Mouse (Mus musculus): ENCODE data around the gene Pgam2.

Pgam2 gene

GRCm38 (mm10) chr11:5805711-5806110, 2.2 kb upstream of the Pgam2 start:
- DNase-seq (ENCODE audit: low spot score in 2 of 2): no peak

GRCm38 (mm10) chr11:5804174-5804573, 641 bp upstream of the Pgam2 start:
- DNase-seq (ENCODE audit: low spot score in 2 of 2): no peak

- DNase-seq (ENCODE audit: low spot score in 2 of 2): no peak
These were observed 896 bp downstream of the Pgam2 start for GRCm38 (mm10) chr11:5802457-5803217.

- no peak for DNase-seq (ENCODE audit: low spot score in 2 of 2)
These were observed 1.5 kb downstream of the Pgam2 start for GRCm38 (mm10) chr11:5802005-5802404.

- no peak for DNase-seq (ENCODE audit: low spot score in 2 of 2)
These were observed 2.0 kb downstream of the Pgam2 start for GRCm38 (mm10) chr11:5801511-5801910.

GRCm38 (mm10) chr11:5799621-5800490, 3.7 kb downstream of the Pgam2 start:
- no peak for DNase-seq (ENCODE audit: low spot score in 2 of 2)

GRCm38 (mm10) chr11:5797928-5798327, 5.6 kb downstream of the Pgam2 start:
- no peak for DNase-seq (ENCODE audit: low spot score in 2 of 2)

- no peak for DNase-seq (ENCODE audit: low spot score in 2 of 2)
These were observed 6.2 kb downstream of the Pgam2 start for GRCm38 (mm10) chr11:5797371-5797770.

- DNase-seq (ENCODE audit: low spot score in 2 of 2): no peak
These were observed 6.6 kb downstream of the Pgam2 start for GRCm38 (mm10) chr11:5796939-5797338.

- DNase-seq (ENCODE audit: low spot score in 2 of 2): no peak
These were observed 7.8 kb downstream of the Pgam2 start for GRCm38 (mm10) chr11:5795706-5796105.

- no peak for DNase-seq (ENCODE audit: low spot score in 2 of 2)
These were observed 8.2 kb downstream of the Pgam2 start for GRCm38 (mm10) chr11:5795290-5795689.

GRCm38 (mm10) chr11:5790431-5790830, 13.1 kb downstream of the Pgam2 start:
- no peak for DNase-seq (ENCODE audit: low spot score in 2 of 2)

GRCm38 (mm10) chr11:5789754-5790333, 13.7 kb downstream of the Pgam2 start:
- DNase-seq (ENCODE audit: low spot score in 2 of 2): peak in 1 of 2 experiments; percentile 50

- peak; percentile 47 to 55 for DNase-seq (ENCODE audit: low spot score in 2 of 2)
These were observed 14.3 kb downstream of the Pgam2 start for GRCm38 (mm10) chr11:5789071-5789753.

GRCm38 (mm10) chr11:5788056-5789014, 15.2 kb downstream of the Pgam2 start, which contains the start of gene Dbnl:
TSS of gene Dbnl (plus strand) at chr11:5788488.
- DNase-seq (ENCODE audit: low spot score in 2 of 2): peak; percentile 93 to 98

GRCm38 (mm10) chr11:5787671-5788055, 15.9 kb downstream of the Pgam2 start:
- DNase-seq (ENCODE audit: low spot score in 2 of 2): no peak

- no peak for DNase-seq (ENCODE audit: low spot score in 2 of 2)
These were observed 17.8 kb downstream of the Pgam2 start for GRCm38 (mm10) chr11:5785732-5786131.

GRCm38 (mm10) chr11:5782199-5782944, 21.2 kb downstream of the Pgam2 start:
- DNase-seq (ENCODE audit: low spot score in 2 of 2): peak in 1 of 2 experiments; percentile 43

GRCm38 (mm10) chr11:5780035-5780499, 23.5 kb downstream of the Pgam2 start:
- DNase-seq (ENCODE audit: low spot score in 2 of 2): no peak

- DNase-seq (ENCODE audit: low spot score in 2 of 2): no peak
These were observed 25.1 kb downstream of the Pgam2 start for GRCm38 (mm10) chr11:5778481-5778880.
